Mouse (Mus musculus): ENCODE data around the gene Cacna1e.

Cacna1e gene

DNA sequence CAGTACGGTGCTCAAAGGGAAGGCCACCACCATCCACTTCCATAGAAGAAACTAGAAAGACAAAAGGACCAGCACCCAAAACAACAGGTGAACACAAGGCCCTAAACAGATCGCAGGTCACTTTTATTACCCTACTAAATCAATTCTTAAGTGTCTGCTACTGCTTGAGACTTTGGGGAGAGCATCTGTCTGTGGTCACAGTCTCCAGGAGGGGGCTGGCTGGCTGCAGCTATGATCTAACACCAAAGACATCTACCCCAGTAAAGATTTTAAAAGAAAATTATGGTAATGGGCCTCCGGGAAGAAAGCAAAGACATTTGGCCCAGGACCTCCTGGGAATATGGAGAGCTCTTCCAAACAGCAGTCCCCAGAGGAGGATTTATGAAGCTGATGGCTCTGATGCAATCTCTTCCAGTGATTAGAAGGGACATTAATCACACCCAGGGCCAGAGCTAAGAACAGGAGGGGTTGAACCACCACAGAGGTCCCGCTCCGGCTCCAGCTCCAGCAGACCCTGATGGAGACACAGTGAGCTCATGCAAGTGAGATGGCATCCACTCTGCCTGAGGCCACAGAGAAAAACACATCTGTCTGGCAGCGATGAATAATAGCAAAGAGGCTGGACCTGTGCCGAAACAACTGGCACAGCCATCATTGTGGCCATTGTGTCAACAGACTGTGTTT lies 178.3 kb downstream of the Cacna1e start:
- no peak for DNase-seq

DNA sequence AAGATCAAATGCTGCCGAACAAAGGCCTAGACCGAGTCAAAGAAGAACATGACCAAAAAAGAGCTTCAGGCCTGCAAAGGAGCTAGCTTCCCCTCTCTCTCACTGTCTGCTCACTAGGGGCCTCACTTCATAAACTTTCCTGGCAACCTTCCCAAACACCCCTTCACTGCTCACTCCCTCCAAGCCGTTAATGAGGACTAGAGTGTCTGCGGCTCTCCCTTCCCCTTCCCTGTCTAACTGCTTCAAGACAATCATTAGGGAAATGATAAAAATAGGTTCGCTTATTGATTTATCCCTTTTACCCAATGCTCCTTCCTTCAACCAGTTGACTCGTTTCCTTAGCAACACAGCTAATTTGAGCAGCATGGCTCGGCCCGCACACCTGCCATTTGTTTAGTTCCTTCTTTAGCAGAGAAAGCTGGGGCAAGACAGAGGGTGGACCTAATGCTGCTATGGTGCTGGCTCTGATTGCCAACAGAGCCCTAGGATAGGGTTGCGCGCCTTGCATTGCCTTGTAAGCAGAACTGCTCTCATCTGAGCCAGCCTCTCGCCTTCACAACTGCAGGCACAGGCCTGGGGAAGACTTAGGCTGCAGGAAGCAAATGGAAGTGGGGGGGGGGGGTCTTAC lies 179.6 kb downstream of the Cacna1e start:
- no peak for DNase-seq

DNA sequence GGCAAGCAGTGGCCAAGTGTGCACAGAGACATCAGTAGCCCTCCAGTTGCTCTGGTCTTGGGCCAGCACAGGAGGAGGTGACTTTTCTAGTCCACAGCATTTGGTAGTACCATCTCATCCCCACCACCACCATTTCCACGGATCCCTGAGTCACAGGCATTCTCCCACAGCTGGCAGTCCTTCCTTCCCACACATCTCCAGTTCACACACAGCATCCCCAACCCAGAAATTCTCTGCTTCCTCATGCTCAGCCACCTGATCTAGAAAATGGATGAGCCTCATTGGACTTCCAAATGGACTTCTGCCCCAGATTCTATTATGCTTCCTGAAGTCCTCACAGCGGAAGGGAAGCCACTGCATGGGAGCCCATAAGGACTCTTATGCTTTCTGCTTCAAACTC lies 181.7 kb downstream of the Cacna1e start:
- no peak for DNase-seq

DNA sequence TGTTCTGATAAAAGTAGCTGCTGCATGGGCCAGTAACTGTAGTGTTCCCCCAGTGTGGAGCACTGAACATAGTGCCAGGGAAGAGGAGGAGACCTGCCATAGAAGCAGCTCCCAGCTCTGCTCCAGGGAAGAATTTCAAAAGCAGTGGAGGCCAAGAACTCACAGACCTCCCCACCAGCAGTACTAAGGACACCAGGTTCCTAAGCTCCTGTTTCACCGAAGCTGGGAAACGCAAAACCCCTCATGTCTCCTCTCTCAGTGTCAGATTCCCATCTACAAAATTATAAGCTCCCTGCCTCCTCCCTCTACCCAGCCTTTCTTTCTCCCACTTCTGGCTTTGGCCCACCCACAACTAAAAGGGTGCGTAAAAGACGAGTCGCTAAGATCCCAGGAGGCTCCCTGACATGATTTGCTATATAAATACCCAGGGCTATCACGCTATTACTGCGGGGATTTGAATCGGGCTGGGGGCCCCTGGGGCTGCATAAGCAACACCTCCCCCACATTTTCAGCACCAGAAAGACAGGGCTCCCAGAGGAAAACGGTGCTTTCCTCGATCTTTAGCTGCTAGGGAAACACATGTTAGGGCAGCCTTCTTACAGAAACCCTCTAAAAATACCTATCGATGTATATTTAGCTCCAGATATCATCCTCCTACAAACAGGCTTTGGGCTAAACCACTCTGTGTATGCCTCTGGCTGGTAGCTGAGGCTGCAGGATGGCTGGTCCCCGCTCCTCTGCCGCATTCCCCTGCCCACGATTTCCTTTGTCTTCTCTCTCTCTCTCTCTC lies 195.2 kb downstream of the Cacna1e start:
- DNase-seq: no peak

DNA sequence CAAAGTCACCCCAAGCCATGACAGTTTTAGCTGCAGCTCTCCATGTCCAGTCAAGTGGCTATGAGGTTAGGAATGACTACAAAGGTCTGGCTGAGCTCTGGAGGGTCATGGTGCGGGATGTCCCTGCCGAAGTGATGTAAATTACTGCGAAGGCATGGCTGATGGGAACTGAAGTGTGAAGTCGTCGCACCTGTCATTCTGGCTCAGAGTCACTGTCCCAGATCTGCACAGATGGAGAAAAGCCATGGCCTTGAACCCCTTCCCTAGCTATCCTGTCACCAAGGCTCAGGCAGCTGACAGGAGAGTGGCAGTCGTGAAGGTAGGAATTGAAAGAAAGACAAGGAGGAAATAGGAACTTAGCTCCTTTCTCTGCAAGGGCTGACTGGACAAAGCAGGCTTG lies 197.4 kb downstream of the Cacna1e start:
- no peak for DNase-seq

DNA sequence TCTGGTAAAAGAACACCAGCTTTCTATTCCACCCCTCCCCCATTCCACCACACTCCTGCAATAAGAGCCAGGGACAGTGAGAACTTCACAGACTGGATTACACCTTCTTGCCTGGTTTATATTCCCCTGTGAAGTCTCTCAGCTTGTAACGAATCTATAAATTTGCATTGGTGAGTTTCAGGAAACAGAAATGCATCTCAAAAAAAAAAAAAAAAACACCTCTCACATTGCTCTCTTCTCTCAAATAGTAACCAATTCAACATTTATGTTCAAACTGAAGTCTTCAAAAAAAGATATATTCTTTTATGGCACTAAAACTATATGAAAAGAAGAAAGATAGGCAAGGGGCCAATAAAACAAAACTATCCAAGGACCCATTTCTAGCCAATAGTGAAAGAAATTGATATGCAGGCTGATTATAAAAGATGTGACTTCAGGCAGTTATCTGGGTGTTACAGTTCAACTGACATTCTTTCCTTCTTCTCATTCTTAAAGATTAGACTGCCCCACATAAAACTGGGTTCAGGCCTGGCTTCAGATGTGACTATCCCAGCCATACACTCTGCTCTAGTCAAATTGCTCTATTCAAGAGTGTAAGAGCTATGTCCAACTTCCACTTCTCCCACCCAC lies 200.7 kb downstream of the Cacna1e start:
- DNase-seq: no peak

DNA sequence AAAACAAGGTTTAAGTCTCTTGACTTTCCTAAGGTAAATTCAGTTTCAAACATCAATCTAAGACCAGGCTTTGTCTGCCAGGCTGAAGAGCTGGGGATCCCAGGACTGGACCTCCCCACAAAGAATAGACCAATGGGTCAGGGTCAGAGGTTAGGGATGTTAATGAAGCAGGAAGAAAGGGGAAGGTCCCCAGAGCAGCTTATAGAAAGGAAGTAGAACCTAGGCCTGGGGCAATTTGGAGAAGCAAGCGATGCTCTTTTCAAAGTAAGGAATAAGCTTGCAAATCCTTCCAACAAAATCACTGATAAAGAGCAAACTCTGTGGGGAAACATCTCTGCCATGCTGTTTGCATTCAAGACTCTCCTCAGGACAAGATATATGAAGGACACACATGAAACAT lies 205.3 kb downstream of the Cacna1e start:
- no peak for DNase-seq

DNA sequence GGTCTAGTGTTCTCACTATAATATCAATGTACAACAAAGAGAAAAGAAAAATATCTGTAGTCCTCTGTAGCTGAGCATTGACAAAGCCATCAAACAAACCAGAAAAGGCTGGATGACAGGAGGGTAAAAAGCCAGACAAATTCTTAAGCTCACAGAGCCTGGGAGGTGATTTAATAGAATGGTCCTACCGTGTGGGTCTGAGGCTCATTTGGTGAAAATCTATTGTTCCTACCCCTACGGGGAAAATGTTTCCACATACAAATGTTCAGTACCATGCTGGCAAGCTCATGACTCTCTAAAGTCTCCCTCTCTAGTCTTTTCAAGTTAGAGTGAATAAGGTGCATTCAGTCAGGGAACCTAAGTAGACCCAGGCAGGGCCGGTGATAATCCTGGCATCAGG lies 206.2 kb downstream of the Cacna1e start:
- DNase-seq: no peak

DNA sequence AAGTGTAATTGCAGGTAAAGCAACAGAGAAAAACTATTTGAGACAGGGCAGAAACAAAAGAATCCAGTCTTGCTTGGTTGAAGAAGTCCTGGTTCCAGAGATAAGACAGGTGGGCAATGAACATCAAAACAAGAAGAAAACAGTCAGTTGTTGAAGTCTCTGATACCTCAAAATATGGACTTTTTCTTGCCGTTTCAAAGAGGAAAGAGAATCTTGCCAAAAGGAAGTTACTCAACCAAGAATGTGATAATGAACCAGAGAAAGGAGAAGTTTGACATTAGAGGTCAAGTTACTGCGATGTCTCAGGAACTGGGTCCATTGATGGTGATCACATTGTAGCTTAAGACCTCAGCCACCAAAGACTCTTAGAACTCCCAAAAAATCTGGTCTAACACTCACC lies 206.6 kb downstream of the Cacna1e start:
- no peak for DNase-seq

DNA sequence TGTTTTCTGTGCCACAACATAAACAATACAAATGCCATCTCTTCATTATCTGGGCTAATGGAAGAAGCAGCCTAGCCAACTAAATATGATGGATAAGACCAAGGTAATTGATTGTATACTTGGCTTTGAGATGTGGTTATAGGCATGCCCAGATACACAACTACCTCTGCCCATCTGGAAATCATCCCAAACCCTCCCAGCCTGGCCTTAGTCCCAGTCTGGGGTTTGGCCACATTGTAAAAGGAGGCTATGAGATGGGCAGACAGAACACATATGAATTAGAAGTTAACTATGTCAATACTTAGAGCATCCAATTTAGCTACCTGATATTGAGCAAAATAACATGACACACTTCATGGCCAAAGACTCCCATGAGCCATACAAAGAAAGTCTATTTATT lies 220.6 kb downstream of the Cacna1e start:
- DNase-seq: no peak

DNA sequence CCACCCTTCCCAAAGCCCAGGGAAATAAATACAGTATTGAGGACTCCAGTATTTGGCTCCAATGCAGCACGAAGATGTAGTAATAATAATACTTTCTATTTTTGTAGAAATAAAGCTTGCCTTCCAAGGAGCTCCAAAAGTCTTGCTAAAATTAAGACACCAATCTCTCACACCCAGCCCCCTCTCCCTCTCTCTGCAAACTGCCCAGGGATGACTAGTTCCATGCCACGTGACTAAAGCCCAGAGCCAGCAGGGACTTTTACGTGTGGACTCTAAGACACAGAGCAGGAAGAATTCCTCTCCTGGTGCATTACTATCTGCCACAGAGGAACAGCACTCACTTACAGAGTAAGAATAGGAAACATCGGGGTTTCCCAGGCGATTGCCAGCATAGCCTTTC lies 222.3 kb downstream of the Cacna1e start:
- no peak for DNase-seq

DNA sequence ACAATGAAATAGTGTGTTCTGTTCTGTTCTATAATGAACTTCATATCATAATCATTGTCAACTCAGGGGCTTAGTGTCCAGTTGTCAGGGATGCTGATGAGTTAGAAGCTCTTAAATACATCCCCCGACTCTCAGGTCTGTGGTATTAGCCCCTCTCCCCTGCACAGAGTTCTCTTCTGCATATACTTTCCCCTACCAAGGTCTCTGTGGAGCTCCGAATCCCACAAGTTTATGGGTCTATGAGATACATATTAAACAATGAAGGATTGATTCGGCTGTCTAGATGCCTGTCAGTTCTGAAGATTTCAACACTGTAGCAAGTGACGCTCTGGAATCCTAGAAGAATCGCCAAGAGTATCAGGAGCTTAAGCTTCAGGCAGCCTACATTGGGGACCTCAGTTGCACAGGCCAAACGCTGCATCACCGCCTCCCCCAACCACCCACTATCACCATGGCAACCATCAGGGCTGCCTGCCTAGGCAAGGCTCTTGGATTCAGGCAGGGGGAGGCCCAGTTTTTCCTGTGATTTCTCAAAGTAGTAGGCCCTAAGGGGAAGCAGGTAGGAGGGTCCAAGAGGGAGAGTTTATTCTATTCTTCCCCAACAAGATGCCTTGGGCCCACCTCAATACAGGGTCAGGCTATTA lies 223.0 kb downstream of the Cacna1e start:
- no peak for DNase-seq

DNA sequence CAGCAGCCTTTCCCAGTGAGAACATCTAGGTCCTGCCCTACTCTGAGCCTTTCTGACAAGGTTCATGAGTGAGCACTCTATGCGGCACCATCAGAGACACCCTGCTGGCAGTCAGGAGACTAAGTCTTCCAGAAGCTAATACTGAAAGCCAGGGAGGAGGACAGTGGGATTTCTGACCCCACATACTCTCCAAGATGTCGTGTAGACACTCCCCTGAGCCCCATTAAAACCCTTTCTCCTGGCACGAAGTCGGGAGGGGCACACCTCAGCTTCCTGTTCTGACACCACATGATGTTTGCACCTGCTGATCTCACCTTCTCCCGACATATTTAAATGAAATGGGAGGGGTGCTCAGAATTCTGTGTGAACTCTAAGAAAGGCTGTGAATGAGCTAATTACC lies 226.9 kb downstream of the Cacna1e start:
- DNase-seq: no peak

DNA sequence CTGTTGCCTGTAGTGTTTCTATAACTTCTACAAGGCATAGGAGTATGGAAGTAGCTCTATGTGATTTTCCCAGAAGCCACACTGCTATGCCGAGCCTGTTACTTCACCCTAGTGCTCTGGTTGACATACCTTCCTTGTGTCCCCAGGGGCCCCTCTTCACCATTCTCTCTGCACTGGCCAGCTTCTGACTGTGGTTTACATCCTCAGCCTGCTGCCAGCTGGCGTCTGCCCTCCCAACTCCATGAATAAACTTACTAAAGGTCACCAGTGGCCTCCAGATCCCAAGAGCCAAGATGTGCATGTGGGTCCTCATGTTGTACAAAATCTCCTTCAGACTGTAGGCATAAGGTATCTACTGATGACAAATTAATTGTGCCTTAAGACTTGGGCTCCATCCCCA lies 230.3 kb downstream of the Cacna1e start:
- no peak for DNase-seq

DNA sequence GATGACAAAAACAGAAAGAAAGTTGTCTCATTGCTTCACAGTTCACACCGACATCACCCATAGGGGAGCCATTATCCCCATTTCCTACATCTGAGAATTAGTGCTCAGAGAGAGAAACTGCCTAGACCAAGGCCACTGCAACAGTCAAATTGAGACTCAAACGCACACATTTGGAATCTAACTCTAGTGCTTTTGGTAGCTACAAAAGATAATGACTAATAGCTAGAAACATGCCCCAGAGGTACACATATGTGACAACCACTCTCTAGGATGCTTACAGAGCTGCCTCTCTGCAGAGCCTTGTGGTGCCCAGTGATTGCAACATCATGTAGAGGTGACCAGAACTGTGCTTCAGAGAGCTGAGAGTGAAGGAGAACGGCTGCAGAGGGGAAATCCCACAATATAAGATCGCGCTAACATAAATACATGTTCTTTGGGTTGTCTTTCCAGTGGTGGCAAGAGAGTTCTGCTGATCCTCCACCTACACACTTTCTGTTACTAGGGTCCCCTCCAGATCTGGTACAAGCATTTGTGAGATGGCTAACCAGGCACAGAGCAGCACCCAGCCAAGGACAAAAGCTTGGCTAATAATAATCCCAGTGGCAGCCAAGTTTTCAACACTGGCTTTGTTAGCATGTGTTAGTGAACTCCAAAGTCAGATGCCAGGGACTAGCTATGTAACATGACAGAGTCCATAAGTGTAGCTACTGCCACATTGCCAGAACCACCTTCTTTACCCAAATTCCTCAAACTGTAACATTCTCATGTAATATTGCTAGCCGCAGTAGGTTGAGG lies 237.9 kb downstream of the Cacna1e start:
- no peak for DNase-seq

DNA sequence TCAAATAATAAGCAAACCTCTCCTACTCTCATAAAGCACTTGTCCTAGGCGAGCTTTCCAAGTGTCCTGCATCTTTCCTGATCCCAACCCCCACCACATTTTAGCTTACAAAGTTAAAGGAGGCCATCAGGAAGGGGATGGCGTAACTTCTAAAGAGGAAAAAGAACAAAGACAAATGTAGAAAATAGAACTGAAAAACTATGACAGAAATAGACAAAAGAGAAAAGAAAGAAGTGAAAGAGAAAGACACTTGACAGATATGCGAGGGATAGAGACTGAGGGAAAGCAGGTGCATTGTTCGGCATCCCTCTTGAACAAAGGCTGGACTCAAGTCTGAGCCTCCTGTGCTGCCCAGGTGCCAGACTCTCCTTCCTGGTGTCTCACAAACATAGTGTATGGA lies 246.5 kb downstream of the Cacna1e start:
- no peak for DNase-seq

DNA sequence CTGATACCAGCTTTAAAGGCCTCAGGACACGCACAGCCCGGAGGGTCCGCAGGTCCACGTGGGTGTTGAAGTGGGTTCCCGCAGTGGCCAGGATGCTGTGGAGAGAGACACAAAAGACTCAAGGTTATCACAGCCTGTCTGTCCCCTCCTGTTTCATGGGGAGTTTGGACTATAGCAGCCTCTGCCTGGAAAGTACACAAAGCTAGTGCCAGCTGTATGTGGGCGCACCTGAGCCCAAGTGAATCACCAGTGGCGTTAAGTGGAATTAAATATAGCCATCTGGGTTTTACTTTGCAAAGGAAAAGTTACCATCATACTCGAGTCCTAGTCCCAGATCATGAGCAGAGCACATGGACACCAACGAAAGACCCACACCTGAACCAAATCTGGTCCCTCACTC lies 248.5 kb downstream of the Cacna1e start:
- no peak for DNase-seq

DNA sequence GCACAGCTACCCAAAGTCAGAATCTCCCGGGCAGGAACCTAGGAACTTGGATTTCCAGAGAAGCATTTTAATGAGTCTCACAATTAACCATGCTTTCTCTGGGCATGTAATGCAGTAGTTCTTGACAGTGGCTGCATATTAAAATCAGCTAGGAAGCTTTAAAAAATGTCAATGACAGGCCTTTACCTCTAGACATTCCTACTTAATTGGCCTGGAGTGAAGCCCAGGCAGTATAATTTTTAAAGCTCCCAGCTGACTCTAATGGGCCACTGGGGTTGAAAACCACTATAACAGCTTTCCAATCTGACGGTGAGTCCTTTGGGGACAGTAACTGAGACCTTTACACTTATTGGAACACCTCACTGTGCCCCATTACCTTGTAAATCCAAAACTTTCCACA lies 251.4 kb downstream of the Cacna1e start:
- no peak for DNase-seq

DNA sequence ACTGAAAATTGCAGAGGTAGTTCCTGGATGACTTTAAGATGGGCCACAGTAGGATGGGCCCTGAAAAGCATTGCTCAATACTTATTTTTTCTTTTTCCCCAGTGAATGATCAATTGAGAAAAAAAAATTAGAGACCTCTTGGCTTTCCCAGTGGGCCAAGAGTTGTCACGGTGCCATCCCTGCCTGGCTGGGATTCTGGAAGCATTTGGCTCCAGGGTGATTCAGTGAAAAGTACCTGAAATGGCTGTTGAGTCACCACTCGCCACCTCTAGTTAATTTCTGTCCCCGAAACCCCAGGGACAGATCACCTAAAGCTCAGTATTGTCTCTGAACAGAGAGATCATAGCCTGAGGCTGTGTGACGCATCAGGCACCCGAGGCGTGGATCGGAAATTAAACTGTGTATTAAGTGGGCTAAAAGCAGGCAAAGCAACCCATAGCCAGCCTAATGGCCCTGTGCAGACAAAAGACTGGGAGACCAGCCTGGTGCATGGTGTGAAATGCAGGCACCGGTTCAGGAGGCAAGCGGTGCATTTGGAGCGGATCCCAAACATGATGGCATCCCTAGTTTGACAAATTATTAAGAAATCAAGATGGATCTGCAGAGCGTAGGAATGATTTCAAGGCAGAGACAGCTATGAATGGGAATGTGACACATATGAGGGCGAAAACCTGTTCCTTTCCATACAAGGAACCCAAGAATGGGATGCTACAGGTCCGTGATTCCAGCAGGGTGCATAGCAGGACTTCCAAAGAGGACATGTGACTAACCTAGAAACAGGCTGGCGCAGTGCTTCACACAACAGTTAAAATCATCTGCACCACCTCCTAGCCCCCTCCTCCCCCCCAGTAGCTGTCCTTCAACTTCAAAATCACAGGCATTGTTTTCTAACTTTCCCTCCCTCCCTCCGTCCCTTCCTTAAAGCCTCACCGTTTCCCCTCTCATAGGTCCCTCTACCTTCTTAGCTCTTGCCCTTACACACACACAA lies 261.3 kb downstream of the Cacna1e start:
- no peak for DNase-seq

DNA sequence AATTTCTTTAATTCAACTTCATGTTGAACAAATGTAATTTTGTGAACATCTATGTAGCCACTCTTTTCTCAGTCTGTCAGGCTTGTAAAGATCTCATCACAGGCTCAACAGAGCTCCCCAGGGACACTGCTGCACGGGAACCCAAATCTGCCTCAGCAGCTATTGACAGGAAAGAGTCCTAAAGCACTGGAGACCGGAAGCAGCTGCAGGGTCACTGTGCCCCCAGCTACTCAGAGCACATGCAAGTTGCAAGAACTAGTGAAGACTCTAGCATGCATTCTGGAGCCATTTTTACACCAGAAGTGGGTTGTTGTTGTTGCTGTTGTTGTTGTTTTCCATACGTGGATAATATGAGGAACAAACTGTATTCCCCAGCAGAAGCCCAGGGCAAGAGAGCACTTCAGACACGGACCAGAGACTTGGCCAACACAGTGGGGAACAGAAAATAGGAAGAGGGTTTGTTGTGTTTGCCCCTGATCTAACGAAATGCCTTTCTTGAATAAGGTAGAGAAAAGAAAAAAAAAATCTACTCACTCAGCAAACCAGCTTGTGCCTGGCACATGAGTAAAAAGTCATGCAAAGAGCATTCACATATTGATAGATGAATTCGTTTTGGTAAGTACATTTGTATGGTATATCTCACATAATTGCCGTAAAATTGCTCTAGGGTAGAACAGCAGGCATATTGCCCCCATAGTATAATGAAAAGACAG lies 266.4 kb downstream of the Cacna1e start:
- no peak for DNase-seq
